Mouse (Mus musculus) adrenal gland, postnatal 4 days (tissue): ENCODE measurements around the gene Epha6. TPM values are rescaled to one million over a fixed set of nuclear protein-coding genes. Genes with fewer than 3 reads are reported as not detected.

Source experiments
- DNase-seq, 2 experiments: peaks; one replicate each; pipeline ENCODE4 v3.0.0; 2021 to 2022; ENCODE audit warnings: low spot score in 2 of 2, mixed read lengths in 2 of 2
- total RNA-seq, 2 experiments: library from RNA; stranded (reverse); gene quantifications; 2 replicates each; pipeline ENCODE4 v1.2.3; 2021

Gene Epha6
- total RNA-seq, 2 experiments from 2014 or later, result 0.14 to 0.51 TPM

DNA sequence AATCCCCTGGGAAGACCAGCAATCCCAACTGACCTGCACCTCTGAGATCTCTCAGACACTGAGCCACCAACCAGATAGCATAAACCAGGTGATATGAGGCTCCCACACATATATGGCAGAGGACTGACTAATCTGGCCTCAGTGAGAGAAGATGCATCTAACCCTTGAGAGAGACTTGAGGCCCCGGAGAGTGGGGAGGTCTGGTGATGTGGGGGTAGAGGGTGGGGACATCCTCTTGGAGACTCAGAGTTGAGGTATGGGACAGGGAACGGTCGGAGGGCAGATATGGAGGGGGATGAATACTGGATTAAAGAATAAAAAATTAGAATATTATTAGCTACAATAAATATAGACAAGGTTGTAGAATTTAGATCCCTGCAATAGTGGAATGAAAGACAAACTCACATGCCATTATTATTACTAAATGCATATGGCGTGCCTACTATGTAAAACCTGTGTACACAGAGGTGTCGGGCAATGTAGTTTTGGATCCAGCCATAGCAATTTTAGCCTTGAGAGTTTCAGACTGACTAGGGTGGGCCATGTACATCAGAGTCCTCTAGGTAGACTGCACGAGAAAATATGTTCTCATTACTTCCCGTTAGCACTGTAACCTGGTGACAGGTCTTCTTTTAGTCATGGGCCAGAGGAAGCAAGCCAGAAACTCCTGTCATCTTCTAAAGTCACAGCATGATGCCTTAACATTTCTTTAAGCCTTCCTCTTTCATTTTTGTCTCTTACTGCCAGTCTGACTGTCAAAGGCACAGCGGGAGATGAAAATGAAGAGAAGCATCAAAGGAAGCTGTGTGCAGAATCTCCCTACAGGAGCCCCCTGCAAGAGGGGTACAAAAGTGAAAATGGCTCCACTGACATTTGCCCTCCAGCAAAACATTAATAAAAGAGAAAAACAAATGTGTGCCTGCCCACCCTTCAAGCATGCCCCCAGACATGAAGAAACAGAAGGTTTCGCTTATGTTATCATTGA lies 338.7 kb downstream of the Epha6 start:
- DNase-seq, result no peak

DNA sequence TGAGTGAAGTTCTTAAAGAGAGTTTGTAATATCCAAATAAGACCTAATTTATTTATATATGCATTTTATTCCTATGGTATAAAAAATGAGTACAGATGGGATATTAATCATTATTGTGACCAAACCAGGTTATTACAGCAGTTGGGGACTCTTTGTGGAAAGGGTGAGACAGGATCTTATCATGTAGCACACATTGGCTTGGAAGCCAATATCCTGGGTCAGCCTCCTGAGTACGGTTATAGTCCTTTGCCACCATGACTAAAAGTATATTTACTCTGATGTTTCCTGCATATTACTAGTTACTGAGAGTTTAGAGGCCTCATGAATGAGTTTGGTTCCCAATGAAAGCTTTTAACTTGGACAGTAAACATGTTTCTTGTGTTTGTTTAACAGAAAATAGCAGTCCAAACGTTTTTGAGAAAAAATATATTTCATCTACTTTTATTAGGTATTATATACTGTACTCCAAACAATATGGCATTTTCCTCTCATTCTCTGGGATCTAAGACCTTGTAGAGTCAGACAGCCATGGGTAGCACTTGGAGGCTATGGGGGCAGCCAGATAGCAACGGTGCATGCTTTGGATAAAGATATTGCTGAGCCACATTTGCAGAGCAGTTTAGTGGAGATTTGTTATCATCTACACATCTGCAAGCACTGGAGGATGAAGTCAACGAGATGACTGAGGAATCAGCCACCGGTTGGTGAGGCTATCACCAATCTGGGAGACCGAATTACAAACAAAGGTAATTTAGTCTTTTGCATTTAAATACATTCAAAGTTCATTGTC lies 340.4 kb downstream of the Epha6 start:
- DNase-seq, result no peak

DNA sequence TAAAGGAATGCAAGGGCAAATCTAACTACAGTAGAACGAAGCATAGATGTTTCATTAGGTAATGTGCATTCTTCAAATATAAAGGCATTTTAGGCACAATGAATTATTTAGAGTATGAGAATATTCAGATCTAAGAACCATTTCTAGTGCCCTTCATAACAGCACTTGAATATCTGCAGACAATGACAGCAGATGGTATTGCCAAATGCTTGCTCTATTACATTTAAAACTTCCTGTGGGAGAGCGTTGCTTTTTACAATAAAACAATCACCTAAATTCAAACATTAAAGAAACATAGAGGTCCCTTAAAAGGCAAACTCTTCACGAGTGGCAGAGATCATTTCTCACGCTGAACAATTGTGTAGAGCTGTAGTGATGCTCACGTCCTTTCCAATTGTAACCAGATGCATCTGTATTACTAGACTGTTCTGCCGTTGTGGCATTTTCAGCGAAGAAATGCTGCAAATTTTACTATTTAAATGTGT lies 347.1 kb downstream of the Epha6 start:
- no peak for DNase-seq

DNA sequence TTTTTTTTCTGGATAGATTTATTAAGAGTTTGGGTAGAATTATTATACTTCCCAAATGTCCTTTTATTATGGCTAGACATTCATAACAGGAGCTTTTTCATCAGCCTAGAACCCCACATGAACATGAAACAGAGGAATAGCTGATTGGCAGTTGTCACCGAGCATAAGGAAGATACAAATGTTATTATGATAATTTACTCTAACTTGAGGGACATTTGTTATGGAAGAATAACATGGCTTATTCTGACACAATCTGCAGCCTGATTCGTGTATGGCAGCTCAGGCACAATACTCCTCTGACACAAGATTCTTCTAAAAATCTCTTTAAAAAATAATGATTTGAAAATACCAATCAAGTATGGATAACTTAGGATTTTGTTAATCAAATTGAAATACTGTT lies 347.7 kb downstream of the Epha6 start:
- DNase-seq, result no peak

DNA sequence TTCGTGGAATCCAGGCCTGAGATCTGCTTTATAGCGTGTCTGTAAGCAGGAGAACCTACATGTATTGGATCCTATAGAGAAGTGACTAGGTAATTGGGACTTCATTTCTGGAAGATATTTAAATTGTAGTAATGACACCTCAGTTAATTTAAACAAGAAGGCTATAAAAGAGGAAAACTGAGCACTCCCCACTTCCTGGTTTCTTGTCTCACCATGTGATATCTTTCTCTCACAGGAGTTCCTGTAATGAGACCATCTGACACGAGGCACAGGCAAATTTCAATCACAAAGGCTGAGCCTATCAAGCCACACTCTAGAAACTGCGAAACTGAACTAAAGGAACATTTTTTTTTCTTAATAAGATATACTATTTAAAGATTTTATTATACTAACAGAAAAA lies 348.3 kb downstream of the Epha6 start:
- DNase-seq, result no peak

DNA sequence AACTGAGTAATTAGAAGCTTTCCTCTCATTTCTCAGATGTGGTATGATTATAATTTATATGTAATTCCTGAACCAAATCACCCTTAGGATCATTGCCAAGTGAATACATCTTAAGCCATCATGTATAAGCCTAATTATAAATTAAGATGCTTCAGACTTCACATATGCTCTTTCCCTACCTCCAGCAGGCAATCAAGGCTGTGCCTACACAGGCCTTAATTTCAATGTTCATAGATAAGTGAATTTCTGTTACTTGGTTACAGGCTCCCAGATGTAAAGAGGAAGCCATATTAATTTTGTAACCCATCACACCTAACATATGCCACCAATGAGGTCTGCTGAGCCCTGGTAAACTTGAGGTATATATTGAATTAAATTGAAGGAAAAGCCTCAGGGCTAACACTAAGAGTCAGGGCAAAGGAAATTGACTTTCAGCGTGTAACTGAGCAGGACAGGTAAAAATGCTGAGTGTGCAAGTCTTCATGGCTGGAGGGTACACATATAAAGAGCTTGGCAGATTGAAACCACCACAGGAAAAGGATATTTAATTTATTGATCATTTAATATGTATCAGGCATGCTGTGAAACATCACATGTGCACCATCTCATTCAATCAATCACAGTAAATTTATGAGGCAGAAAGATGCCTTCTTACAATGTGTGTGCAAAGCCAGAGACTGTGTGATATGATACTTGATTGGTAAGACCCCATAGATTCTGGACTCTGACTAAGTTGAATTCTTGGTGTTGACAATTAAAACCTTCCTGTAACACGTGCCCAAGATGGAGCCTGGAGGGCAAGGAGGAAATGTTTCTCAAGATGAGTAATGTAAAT lies 365.8 kb downstream of the Epha6 start:
- no peak for DNase-seq

DNA sequence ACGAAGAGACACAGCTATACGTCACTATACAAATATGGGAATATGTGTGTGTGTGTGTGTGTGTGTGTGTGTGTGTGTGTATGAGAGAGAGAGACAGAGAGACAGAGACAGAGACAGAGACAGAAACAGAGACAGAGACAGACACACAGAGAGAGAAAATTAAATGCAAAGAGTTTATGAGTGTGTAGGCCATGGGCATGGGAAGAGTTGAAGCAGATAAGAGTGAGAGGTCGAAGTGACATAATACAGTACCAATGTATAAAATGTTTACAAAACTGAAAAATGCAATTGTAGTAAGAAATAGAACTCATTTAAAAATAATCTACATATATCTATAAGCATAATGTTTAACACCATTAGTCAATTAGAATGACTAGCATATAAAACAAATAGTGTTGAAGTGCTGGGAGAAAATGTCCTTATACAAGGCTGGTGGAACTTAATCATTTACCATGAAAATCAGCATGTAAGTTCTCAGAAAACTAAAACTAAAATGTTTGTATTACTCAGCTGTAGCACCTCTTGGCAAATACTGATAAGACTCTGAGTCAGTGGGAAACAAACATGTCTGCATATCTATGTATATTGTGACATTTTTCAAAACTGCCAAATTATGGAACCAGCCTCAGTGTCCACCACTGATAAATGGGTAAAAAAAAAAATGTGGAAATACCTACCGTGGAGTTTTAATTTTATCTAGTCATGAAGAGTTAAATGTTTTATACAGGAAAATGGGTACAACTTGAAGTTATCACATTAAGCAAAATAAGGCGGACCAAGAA lies 371.2 kb downstream of the Epha6 start:
- DNase-seq, result no peak

DNA sequence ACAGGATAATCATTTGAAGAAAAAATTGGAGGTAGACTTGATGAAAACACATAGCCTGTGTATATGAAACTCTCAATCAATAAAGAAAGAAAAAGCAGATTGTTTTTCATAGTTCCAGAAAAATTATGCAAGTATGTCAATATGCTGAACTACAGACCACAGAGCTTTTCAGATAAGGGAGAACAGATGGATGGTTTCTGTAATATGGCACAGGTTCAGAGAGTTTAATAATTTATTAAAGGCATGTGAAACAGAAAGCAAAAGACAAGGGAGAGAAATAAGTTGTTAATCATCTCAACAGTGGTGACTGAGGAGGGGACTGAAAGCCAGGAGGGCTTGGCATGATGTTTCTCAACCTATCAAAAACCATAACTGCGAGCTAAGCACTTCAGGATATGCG lies 372.3 kb downstream of the Epha6 start:
- DNase-seq, result no peak

DNA sequence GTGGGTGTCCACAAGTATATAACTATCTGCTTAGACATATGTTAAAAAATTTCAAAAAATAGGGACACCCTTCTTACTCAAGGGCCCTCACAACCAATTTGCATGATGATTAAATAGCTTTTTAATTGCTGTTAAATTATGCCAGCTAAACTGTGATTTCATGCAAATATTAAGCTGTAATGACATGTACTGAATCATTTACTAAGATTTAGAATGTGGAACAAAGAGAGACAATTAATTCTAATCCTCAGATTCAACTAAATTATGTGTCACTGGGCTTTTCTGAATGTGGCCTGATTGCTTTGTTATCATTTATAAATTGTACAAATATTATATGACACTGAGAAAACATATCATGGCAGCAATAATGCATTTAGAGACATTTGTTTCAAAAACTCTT lies 396.2 kb downstream of the Epha6 start:
- no peak for DNase-seq

DNA sequence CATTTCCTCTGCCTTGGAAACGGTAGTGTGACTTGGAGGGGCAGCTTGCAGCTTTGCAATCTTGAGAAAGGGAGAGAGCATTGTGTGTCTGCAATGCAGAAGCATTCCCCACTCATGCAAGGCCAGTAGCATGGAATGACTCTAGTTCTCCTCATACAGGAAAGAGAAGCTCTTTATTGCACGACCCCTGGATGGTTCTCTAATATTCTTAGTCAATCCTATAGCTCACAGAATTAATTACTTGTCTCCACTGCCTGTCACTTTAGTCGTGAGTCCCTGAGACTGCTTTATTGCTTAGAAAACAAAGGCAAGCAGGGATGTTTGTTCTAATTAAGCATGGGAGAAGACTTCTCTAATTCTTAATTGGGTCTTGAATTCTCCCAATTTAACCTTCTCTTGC lies 429.8 kb downstream of the Epha6 start:
- DNase-seq, result no peak

DNA sequence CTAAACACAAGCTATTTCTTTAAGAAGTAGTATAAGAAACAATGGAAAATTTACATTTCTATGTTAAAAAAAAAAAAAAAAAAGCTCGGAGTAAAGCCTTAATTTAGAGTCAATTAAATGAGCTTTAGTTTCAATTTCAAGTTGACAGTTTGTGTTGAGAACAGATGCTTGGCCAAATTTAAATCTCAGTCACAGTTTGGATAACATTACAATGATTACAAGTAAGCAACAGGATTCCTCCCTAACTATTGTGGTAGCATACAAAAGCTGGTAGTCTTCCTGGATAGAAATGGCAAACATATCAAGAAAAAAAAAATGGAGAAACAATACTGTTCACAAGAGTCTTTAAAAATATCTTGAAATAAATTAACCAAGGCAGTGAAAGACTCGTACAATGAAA lies 452.9 kb downstream of the Epha6 start:
- no peak for DNase-seq

DNA sequence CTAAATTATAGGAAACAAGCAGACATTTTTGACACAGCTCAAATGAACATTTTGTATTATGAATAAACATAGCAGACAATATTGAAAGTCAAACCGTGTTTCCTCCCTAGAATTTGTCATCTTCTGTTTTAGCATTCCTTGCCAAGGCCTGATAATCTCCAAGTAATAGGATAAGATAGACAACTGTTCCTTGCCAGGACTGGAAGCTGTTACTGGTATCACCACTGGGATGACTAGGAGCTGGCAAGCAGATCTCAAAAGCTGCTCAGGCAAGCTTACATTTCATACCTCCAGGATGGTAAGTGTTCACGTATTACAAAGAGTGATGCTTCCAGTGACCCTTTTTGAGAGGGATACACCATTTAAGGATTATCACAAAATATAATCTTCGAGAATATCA lies 461.0 kb downstream of the Epha6 start:
- DNase-seq, result no peak

DNA sequence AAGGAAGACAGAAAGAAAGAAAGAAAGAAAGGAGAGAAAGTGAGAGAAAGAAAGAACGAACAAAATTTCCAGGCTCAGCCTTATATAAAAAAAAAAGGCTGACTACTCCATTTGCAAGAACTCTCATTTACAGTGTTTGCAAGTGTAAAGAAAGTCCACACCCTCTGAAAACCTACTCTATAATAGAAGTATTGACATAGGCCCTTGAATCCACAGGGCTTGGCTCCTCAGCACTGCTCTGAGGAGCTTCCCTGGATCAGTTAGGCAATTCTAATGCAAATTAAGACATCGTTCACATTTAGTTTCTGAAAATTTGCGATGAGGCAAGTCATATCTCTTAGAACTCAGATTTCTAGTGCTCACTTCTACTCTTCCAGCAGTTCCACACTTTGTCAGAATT lies 483.9 kb downstream of the Epha6 start:
- no peak for DNase-seq

DNA sequence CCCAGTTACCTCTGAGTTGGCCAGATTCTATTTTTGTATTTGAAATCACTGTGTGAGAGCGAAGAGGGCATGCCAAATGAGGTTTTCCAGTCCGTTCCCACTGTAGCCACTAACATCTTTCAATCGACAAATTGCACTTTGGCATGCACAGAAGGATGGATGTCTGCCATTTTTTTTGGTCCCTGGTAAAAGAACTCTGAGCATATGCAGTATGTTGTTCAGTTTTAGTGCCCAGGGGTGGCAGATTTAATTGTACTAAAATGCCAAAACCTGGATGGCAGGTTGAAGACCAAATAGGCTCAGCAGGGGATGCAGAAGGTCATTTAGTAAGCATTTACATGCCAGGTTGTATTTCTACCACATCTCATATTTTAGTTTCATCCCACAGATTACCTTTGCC lies 503.1 kb downstream of the Epha6 start:
- DNase-seq, result no peak

DNA sequence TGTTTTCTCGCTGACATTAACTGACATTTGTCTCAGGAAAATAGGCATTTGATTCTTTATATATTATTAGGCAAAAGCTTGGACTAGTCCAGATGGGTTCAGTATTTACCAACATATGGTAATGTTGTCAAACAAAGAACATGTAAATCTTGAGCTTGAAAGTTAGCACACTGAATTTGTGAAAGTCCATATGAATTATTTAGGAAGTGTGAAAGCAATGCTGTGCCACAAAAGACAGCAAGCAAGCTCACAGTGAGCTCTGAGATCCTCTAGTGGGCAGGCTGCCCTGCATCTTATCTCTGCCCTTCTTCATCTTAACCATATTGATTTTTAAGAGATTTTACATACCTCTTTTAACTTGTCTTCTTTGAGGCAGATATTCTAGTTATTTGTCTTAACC lies 510.0 kb downstream of the Epha6 start:
- DNase-seq, result no peak

DNA sequence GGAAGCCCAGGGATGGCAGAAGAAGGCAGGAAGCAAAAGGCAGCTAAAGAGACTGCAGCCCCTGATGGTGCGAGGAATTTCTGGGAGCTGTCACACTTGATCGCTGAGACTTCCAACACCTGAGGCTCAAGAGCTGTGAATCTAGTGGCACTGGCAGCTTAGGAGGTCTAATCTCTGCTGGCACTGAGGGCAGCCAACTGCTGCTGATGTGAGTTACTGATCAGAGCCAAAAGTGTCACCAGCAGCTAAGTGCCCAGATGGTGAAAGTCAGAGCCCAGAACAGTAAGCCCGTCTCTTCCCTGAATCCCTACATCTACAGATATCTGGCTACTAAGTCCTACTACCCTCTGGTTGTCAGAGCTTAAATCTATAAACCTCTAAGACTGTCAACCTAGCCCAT lies 518.4 kb downstream of the Epha6 start:
- DNase-seq, result no peak

DNA sequence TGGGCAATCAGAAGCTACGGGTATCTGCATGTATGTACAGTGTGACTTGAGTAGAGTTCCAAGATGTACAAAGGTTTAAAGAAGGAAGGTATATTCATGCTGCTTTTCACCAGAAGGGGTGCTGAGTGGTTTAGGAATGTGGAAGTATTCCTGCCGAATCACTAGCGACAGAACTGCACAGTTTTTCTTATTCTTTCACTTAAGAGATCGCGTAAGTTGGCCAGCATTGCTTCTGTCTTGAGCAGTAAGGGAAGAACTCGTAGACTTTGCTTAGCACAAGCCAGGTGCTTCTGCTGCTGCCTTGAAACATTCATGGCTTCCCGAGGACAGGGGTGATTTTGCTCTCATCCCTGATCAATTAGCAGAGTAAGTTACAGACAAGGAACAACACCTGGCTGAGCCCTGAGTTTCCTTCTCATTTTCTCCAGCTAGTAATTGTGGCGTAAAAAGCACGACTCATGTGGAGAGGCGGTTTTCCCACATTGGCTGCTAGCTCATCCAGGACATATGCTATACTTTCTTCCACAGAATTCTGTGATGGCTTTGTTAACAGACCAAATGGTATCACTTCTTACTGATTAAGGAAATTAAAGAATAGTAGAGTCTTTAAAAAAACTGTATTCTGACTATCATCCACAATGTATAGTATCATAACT lies 534.7 kb downstream of the Epha6 start:
- DNase-seq, result no peak

DNA sequence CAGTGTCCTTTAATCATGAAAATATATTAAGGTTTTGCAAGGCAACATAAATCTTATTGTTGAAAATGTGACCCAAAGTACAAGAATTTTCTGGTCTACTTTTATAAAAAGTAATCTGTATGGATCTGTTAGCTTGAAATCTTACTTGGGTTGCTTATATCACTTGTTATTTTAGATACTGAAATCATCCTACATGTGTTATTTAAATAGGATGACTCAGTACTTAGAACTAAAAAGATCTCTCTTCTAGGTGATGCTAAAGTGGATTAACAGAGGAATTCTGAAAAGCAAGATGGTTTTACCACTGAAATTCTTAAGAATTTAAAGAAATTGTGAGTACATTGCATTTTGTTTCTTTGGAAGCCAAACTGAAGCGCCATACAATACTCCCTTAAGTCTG lies 561.5 kb downstream of the Epha6 start:
- DNase-seq, result no peak

DNA sequence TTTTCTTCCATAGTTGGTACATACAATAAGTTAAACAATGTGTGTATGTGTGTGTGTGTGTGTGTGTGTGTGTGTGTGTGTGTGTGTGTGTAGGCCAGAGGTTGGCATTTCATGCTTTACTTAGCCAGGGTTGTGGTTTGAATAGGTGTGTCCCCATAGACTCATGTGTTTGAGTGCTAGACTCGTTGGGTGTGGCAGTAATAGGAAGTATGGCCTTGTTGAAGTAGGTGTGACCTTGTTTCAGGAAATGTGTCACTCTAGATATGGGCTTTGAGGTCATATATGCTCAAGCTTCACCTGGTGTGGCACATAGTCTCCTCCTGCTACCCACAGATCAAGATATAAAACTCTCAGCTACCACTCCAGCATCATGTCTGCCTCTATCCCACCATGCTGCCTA lies 577.0 kb downstream of the Epha6 start:
- DNase-seq, result no peak
